Mouse (Mus musculus): ENCODE results near the gene Cc2d1b.

Gene Cc2d1b

GRCm38 (mm10) chr4:108619587-108620341 is at the start of gene Cc2d1b:
Gene Cc2d1b, plus strand, starts transcription at chr4:108619940.
- peak; percentile 95 for DNase-seq

GRCm38 (mm10) chr4:108572644-108573043 is 47.1 kb upstream of the Cc2d1b start:
- DNase-seq = no peak

DNA sequence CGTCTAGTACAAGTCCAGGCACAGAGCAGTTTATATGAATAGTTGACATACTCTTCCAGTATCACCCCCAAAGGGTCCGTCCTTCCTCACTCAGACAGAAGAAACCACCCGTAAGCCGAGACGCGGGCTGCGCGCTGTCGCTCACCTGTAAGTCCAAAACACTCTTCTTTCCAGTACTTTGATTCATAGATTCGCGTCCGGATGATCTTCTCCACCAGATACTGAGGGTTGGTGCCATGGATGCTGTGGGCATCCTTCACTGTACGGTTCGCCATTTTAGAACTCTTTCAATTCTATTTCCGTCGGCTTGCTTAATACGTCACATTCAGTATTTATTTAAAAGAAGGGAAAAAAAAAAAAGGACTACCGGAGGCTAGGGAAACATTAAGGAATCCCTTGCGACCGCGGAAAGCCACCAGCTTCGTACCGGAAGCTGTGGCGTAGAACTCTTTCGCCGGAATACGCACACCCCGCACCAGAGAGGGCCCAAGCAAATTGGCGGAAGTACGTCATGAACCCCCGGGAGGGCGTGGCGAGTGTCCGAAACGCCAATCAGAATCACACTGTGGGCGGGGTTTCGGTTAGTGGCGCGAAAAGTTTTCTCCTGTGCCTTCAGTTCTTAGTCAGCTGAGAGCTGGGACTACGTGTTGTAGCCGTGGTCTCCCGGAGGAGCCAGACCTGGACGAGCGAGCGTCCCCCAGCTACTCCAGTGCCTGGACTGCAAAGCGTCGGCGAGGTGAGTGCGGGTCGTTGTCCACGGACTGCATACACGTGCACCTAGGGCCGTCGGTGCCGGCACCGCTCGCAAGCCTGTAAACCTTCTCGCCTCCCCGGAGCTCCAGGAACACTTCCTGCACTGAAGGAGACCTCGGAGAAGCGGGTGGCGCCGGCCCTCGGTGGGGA is 40.6 kb upstream of the Cc2d1b start, which contains the start of the genes Prpf38a and Orc1:
Prpf38a (minus strand) TSS at position 497 of the 903 bp plus-strand sequence.
Orc1 (plus strand) TSS at position 584 of the 903 bp plus-strand sequence.
- peak; percentile 98 to 99 for DNase-seq

GRCm38 (mm10) chr4:108579743-108580411 is 39.9 kb upstream of the Cc2d1b start:
- DNase-seq = no peak

DNA sequence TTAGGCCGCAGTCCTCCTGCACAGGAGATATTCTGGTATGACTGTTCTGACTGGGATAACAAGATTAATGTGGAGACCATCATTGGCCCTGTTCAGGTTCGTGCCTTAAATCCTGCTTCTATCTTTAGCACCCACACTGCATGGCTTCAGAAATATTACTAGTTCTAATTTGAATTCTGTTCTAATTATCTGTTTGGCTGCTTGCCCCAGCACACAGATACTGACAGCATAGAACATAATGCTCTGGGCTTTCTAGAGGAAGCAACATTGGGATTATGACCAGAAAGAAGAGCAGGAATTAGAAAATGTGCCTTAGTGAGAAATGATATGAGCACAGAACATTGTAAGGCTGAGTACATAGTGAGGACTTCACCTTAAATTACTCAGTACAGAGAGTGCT is 26.4 kb upstream of the Cc2d1b start:
- DNase-seq = no peak

DNA sequence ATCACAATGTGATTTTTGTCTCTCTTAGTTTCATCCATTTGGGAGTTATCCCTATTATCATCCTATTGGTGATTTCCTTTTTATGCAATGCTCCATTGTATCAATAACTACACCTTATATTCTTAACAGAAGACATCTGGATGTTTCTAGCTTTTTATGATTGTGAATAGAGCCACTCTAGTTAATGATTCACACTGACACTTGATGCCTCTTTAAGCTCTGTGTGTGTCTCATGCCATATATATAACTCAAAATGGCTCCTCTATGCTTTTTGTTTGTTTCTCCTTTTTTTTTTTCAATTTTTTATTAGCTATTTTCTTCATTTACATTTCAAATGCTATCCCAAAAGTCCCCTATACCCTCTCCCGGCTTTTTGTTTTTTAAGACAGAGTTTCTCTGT is 24.0 kb upstream of the Cc2d1b start:
- no peak for DNase-seq

GRCm38 (mm10) chr4:108598306-108598705 is 21.4 kb upstream of the Cc2d1b start:
- no peak for DNase-seq

GRCm38 (mm10) chr4:108601870-108602269 is 17.9 kb upstream of the Cc2d1b start:
- no peak for DNase-seq

- DNase-seq = no peak
Measured at GRCm38 (mm10) chr4:108608651-108609050, 11.1 kb upstream of the Cc2d1b start.

GRCm38 (mm10) chr4:108610935-108611334 is 8.8 kb upstream of the Cc2d1b start:
- DNase-seq = no peak

DNA sequence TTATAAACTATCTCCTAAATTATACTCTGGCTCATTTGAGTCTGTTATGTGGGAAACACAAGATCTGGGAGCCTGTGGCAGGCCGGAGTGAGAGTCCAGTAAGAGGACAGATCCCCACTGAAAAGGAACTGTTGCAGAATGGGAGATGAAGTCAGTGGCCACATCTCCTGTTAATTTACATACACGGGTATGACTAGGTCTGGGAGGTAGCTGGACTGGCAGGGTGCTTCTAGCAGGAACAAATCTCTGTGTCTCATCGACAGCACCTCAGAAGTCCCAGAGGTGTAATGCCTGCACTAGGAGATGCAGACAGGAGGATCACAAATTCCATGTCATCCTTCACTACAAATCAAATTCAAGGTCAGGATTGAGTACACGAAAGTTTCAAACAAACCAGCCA is 1.2 kb upstream of the Cc2d1b start:
- no peak for DNase-seq

DNA sequence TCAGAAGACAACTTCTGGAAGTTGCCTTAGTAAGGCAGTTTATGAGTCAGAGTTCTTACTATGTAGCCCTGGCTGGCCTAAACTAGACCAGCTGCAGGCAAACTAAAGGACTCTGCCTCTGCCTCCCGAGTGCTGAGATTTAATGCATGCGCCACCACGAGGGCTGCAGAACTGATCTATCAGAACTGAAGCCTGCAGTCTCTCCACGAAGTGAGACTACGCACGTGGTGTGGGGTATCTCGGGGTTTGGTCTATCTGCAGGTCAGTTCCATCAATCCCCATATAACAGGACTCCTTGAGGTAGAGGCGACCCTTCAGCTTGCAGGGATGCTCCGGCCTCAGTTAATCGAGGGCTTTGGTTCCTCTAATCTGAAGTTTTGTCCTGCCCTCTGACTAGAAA is 575 bp upstream of the Cc2d1b start:
- DNase-seq = peak; percentile 17 to 48

DNA sequence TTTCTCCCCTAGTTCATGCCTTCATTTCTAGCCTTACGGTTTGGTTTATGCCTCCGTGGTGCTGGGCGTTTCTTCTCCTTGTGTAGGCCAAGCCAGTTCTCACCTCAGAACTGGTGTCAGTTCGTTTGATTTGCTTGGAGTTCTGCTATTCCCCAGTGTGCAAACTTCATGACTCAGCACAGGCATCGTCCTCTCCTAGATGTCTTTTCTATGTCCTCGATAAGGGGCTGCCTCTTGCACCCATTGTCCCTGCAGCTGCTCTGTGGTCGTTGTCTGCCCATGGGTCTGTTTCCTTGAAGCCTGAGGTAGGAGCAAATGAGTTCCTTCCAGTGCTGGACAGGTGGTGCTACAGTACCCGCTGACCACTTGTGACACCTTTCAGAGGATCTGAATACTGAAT is 796 bp downstream of the Cc2d1b start:
- no peak for DNase-seq

DNA sequence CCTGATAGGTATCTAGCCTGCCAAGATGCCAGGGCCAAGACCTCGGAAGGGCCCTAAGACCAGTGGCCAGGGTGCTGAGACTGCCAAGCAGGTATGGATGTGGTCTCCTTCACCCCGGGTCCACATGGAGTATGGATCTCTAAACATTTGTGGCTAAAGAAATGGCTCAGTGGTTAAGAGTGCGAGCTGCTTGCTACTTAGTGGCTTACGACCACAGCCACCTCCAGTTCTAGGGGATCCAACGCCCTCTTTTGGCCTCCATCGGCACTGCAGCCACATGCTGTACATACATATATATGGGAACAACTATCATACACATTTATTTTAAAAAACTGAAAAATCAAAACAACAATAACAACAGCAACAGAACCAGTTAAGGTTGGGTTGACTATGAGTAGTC is 1.8 kb downstream of the Cc2d1b start:
- no peak for DNase-seq

- no peak for DNase-seq
Measured at GRCm38 (mm10) chr4:108627066-108627465, 7.3 kb downstream of the Cc2d1b start.

GRCm38 (mm10) chr4:108629363-108629880 is 9.7 kb downstream of the Cc2d1b start:
- no peak for DNase-seq

GRCm38 (mm10) chr4:108630096-108630495 is 10.4 kb downstream of the Cc2d1b start:
- no peak for DNase-seq

GRCm38 (mm10) chr4:108631616-108632015 is 11.9 kb downstream of the Cc2d1b start:
- no peak for DNase-seq

GRCm38 (mm10) chr4:108633703-108634102 is 14.0 kb downstream of the Cc2d1b start:
- no peak for DNase-seq

- no peak for DNase-seq
Measured at GRCm38 (mm10) chr4:108634696-108635095, 15.0 kb downstream of the Cc2d1b start.

DNA sequence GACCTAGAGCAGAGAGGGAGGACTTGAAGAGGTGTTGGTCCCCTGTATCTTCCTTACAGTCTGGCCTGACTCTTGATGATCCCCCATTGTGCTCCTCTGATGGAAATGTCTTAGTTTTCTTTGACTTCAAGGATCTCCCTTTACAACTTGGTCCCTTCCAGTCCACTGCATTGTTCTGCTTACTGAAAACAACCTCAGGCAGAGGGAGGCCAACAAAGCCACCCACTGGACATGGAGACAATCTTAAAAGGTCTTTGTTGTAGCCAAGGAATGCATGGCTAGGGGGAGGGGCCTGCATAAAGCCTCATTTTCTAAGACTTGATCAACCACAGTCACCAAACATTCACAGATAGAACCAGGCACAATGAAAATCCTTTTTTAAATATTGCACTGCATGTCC is 15.4 kb downstream of the Cc2d1b start:
- DNase-seq = no peak

DNA sequence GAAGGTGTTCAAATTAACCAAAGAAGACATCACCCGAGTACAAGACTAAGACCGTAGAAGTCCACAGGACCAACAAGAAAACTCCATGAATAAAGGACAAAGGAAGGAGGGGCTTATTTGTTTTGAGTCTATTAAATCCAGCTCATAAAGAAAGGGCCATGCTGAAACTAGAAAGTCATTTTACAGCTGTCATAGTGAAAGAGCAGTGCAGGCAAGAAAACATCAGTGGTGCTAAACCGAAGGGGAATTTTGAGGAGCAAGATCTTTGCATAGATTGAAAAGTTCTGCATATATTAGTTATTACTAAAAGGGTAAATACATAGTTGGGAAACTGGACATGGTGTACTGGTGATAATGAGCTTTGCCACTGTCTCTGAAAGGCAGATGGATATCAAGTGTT is 18.0 kb downstream of the Cc2d1b start:
- no peak for DNase-seq

DNA sequence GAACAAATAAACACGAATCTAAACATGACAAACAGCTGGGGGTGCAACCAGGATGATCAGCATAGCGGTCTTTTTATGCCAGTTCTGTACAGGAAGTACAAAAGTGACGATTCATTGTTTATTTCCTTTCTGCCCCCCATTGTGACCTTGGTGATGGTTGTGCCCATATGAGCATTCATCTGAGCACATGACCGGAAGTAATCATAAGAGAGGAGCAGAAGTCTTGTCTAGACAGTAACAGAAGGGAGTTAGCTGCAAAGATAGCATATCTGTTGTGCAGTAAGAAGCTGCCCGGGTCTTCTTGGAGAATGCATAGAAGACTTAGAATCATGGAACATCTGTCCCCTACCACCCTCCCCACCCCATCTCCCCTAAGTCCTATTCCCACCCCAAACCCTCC is 19.0 kb downstream of the Cc2d1b start:
- DNase-seq = no peak
